Mouse (Mus musculus) midbrain, embryonic 10.5 days (tissue): ENCODE results near the gene Myh9. TPM values are rescaled to one million over a fixed set of nuclear protein-coding genes. Genes with fewer than 3 reads are reported as not detected.

Experiments used
- DNase-seq: peaks from one replicate; pipeline ENCODE4 v3.0.0-alpha.2; 2017; ENCODE audit warnings: low spot score
- H3K27ac ChIP-seq: fragments of 300-500 bp; sonication (generic); replicated peaks from 2 replicates; pipeline ENCODE4 v1.5.1; 2016; ENCODE audit warnings: mild to moderate bottlenecking
- H3K27me3 ChIP-seq: fragments of 300-500 bp; sonication (generic); 2 replicates; pipeline ENCODE4 v1.6.1; 2016; ENCODE audit warnings: low read depth, mild to moderate bottlenecking; ENCODE audit not compliant: poor library complexity, severe bottlenecking
- H3K36me3 ChIP-seq: fragments of 300-500 bp; sonication (generic); 2 replicates; pipeline ENCODE4 v1.6.1; 2016; ENCODE audit warnings: mild to moderate bottlenecking, moderate library complexity
- H3K4me1 ChIP-seq: fragments of 300-500 bp; sonication (generic); 2 replicates; pipeline ENCODE4 v1.6.1; 2016
- H3K4me3 ChIP-seq: fragments of 300-500 bp; sonication (generic); 2 replicates; pipeline ENCODE4 v1.5.1; 2016; ENCODE audit warnings: mild to moderate bottlenecking, moderate library complexity
- H3K9me3 ChIP-seq: fragments of 300-500 bp; sonication (generic); replicated peaks from 2 replicates; pipeline ENCODE4 v1.6.1; 2016; ENCODE audit warnings: mild to moderate bottlenecking
- WGBS: fragments of 180-500 bp; shearing (Covaris S2); methylation state at CpG from one replicate; pipeline ENCODE4 v1.1.7; 2016; 5-methylcytosine and 5-hydroxymethylcytosine counted together
- polyA plus RNA-seq: library from polyadenylated mRNA; unstranded; fragments of >200 nt; fragmentation: Nextera tagmentation; extraction: Ambion mirVana; gene quantifications from 2 replicates; pipeline ENCODE4 v1.2.1, GENCODE M21; 2016

The Myh9 gene
- polyA plus RNA-seq = 29.0 and 29.4 TPM in 2 replicates

GRCm38 (mm10) chr15:77842047-77842843 lies at the start of gene Myh9:
Myh9 (minus strand) TSS chr15:77842175.
- Histone ChIP-seq H3K4me3 (peak within 1 kb of the TSS; percentile 89), H3K4me1 (peaks cover 48% of the 10 kb centered on the region), H3K27ac (peak within 1 kb of the TSS; percentile 84), H3K36me3 (no peaks in the 10 kb centered on the region), H3K9me3 (no peaks in the 10 kb centered on the region), H3K27me3 (peaks cover 31% of the 10 kb centered on the region)
- DNase-seq = peak; percentile 99
- under 1% methylated on average over 46 of the region's 46 CpGs for WGBS

- Histone ChIP-seq H3K27me3 (no peaks in the 10 kb centered on the region), H3K27ac (no peak overlapping the region), H3K36me3 (no peaks in the 10 kb centered on the region), H3K4me3 (no peak overlapping the region), H3K4me1 (peaks cover 13% of the 10 kb centered on the region; the same call in 1 of the 2 replicates), H3K9me3 (no peaks in the 10 kb centered on the region)
- 88% methylated on average over 8 of the region's 8 CpGs for WGBS
- no peak for DNase-seq
Observed at GRCm38 (mm10) chr15:77891766-77892165, 49.8 kb upstream of the Myh9 start.

- no peaks in the 10 kb centered on the region for H3K27me3 ChIP-seq
- no peaks in the 10 kb centered on the region for H3K9me3 ChIP-seq
- no peak overlapping the region for H3K27ac ChIP-seq
- DNase-seq = no peak
- peaks cover 13% of the 10 kb centered on the region; the same call in 1 of the 2 replicates for H3K4me1 ChIP-seq
- no peak overlapping the region for H3K4me3 ChIP-seq
- no peaks in the 10 kb centered on the region for H3K36me3 ChIP-seq
- WGBS = 63% methylated on average over 4 of the region's 4 CpGs
Observed at GRCm38 (mm10) chr15:77889761-77890422, 47.9 kb upstream of the Myh9 start.

- Histone ChIP-seq H3K4me1 (peaks cover 21% of the 10 kb centered on the region), H3K4me3 (no peak overlapping the region), H3K27me3 (no peaks in the 10 kb centered on the region), H3K27ac (0 out of 2 replicates have a peak overlapping the region, but pooled peaks have one; percentile 52), H3K9me3 (no peaks in the 10 kb centered on the region), H3K36me3 (no peaks in the 10 kb centered on the region)
- no peak for DNase-seq
- WGBS = 58% methylated on average over 7 of the region's 7 CpGs
Observed at GRCm38 (mm10) chr15:77888286-77888685, 46.3 kb upstream of the Myh9 start.

GRCm38 (mm10) chr15:77887093-77887488 lies 45.1 kb upstream of the Myh9 start:
- DNase-seq = no peak
- Histone ChIP-seq H3K9me3 (no peaks in the 10 kb centered on the region), H3K36me3 (no peaks in the 10 kb centered on the region), H3K4me3 (no peak overlapping the region), H3K27me3 (no peaks in the 10 kb centered on the region), H3K4me1 (peaks cover 33% of the 10 kb centered on the region), H3K27ac (0 out of 2 replicates have a peak overlapping the region, but pooled peaks have one; percentile 38)
- WGBS = 60% methylated on average over 1 of the region's 1 CpGs

GRCm38 (mm10) chr15:77886369-77887092 lies 44.6 kb upstream of the Myh9 start:
- 0 out of 2 replicates have a peak overlapping the region, but pooled peaks have one; percentile 38 for H3K27ac ChIP-seq
- no peaks in the 10 kb centered on the region for H3K27me3 ChIP-seq
- peaks cover 36% of the 10 kb centered on the region for H3K4me1 ChIP-seq
- H3K4me3 ChIP-seq = no peak overlapping the region
- no peaks in the 10 kb centered on the region for H3K9me3 ChIP-seq
- no peaks in the 10 kb centered on the region for H3K36me3 ChIP-seq
- no peak for DNase-seq
- 97% methylated on average over 4 of the region's 5 CpGs for WGBS

GRCm38 (mm10) chr15:77885945-77886344 lies 44.0 kb upstream of the Myh9 start:
- WGBS = 91% methylated on average over 4 of the region's 4 CpGs
- no peak overlapping the region for H3K27ac ChIP-seq

GRCm38 (mm10) chr15:77885159-77885558 lies 43.2 kb upstream of the Myh9 start:
- Histone ChIP-seq H3K36me3 (no peaks in the 10 kb centered on the region), H3K9me3 (no peaks in the 10 kb centered on the region), H3K27ac (no peak overlapping the region), H3K27me3 (no peaks in the 10 kb centered on the region), H3K4me1 (peaks cover 36% of the 10 kb centered on the region), H3K4me3 (no peak overlapping the region)
- 87% methylated on average over 6 of the region's 6 CpGs for WGBS
- no peak for DNase-seq

More at GRCm38 (mm10) chr15:77885945-77886344, 44.0 kb upstream of the Myh9 start:
- Histone ChIP-seq H3K9me3 (no peaks in the 10 kb centered on the region), H3K36me3 (no peaks in the 10 kb centered on the region), H3K4me1 (peaks cover 36% of the 10 kb centered on the region), H3K4me3 (no peak overlapping the region), H3K27me3 (no peaks in the 10 kb centered on the region)
- no peak for DNase-seq

GRCm38 (mm10) chr15:77883697-77884010 lies 41.7 kb upstream of the Myh9 start:
- H3K27me3 ChIP-seq = no peaks in the 10 kb centered on the region
- H3K36me3 ChIP-seq = no peaks in the 10 kb centered on the region
- no peak for DNase-seq
- H3K9me3 ChIP-seq = no peaks in the 10 kb centered on the region
- peaks cover 36% of the 10 kb centered on the region for H3K4me1 ChIP-seq
- H3K27ac ChIP-seq = peak overlapping the region; percentile 76
- WGBS = 62% methylated on average over 4 of the region's 4 CpGs
- H3K4me3 ChIP-seq = no peak overlapping the region

GRCm38 (mm10) chr15:77882797-77883696 lies 41.1 kb upstream of the Myh9 start:
- peak; percentile 60 for DNase-seq
- Histone ChIP-seq H3K4me1 (peaks cover 33% of the 10 kb centered on the region), H3K36me3 (no peaks in the 10 kb centered on the region), H3K27ac (peak overlapping the region; percentile 76), H3K27me3 (no peaks in the 10 kb centered on the region), H3K4me3 (no peak overlapping the region; the same call in 1 of the 2 replicates), H3K9me3 (no peaks in the 10 kb centered on the region)
- WGBS = 15% methylated on average over 17 of the region's 17 CpGs

GRCm38 (mm10) chr15:77882297-77882696 lies 40.3 kb upstream of the Myh9 start:
- Histone ChIP-seq H3K27me3 (no peaks in the 10 kb centered on the region), H3K4me3 (no peak overlapping the region), H3K27ac (peak overlapping the region; percentile 76; the same call in 1 of the 2 replicates), H3K9me3 (no peaks in the 10 kb centered on the region), H3K36me3 (no peaks in the 10 kb centered on the region), H3K4me1 (peaks cover 28% of the 10 kb centered on the region)
- DNase-seq = no peak
- 69% methylated on average over 6 of the region's 6 CpGs for WGBS

GRCm38 (mm10) chr15:77881698-77882097 lies 39.7 kb upstream of the Myh9 start:
- H3K27ac ChIP-seq = peak overlapping the region; percentile 76; the same call in 1 of the 2 replicates

More at GRCm38 (mm10) chr15:77881698-77882097, 39.7 kb upstream of the Myh9 start:
- Histone ChIP-seq H3K4me3 (no peak overlapping the region), H3K4me1 (peaks cover 24% of the 10 kb centered on the region), H3K36me3 (no peaks in the 10 kb centered on the region), H3K9me3 (no peaks in the 10 kb centered on the region), H3K27me3 (no peaks in the 10 kb centered on the region)
- no peak for DNase-seq
- WGBS = 69% methylated on average over 5 of the region's 5 CpGs
